Mouse (Mus musculus) liver, embryonic 11.5 days (tissue): Measurements from ENCODE around the gene Olfr586. TPM values are rescaled to one million over a fixed set of nuclear protein-coding genes. Genes with fewer than 3 reads are reported as not detected.

Experiments
- ATAC-seq: fragments of 200-750 bp; cut with Nextera tagmentation; replicated peaks from 2 replicates; pipeline ENCODE4 v1.8.0; 2017; ENCODE audit warnings: moderate number of reproducible peaks, mild to moderate bottlenecking, moderate TSS enrichment, moderate library complexity; ENCODE audit not compliant: low FRiP score
- DNase-seq: peaks from one replicate; pipeline ENCODE4 v3.0.0-alpha.2; 2017; ENCODE audit warnings: low spot score
- H3K27ac ChIP-seq: fragments of 300-500 bp; sonication (generic); 2 replicates; pipeline ENCODE4 v1.5.1; 2014; ENCODE audit warnings: mild to moderate bottlenecking, low read depth, low read length, control low read depth
- H3K27me3 ChIP-seq: fragments of 300-500 bp; sonication (generic); replicated peaks from 2 replicates; pipeline ENCODE4 v1.6.1; 2014; ENCODE audit warnings: low read length, mixed read lengths; ENCODE audit not compliant: control insufficient read depth, insufficient read depth
- H3K36me3 ChIP-seq: fragments of 300-500 bp; sonication (generic); 2 replicates; pipeline ENCODE4 v1.6.1; 2014; ENCODE audit warnings: mild to moderate bottlenecking, low read length, moderate library complexity, mixed read lengths; ENCODE audit not compliant: control insufficient read depth, insufficient read depth
- H3K4me1 ChIP-seq: fragments of 300-500 bp; sonication (generic); replicated peaks from 2 replicates; pipeline ENCODE4 v1.6.1; 2014; ENCODE audit warnings: low read length, mixed read lengths; ENCODE audit not compliant: control insufficient read depth, insufficient read depth
- H3K4me2 ChIP-seq: fragments of 300-500 bp; sonication (generic); 2 replicates; pipeline ENCODE4 v1.6.1; 2014; ENCODE audit warnings: mild to moderate bottlenecking, control low read depth, moderate library complexity
- H3K4me3 ChIP-seq: fragments of 300-500 bp; sonication (generic); 2 replicates; pipeline ENCODE4 v1.5.1; 2014; ENCODE audit warnings: low read depth, low read length, control low read depth
- H3K9ac ChIP-seq: fragments of 300-500 bp; sonication (generic); 2 replicates; pipeline ENCODE4 v1.6.1; 2014; ENCODE audit warnings: low read depth, low read length, control low read depth
- H3K9me3 ChIP-seq: fragments of 300-500 bp; sonication (generic); 2 replicates; pipeline ENCODE4 v1.6.1; 2016; ENCODE audit warnings: low read length, inconsistent platforms, mixed read lengths; ENCODE audit not compliant: control insufficient read depth
- WGBS: fragments of 180-500 bp; shearing (Covaris S2); extraction: QIAGEN DNeasy Blood & Tissue Kit; methylation state at CpG from one replicate; pipeline ENCODE4 v1.1.7; 2014; 5-methylcytosine and 5-hydroxymethylcytosine counted together
- polyA plus RNA-seq: library from polyadenylated mRNA; unstranded; fragments of >200 nt; fragmentation: Nextera tagmentation; extraction: Ambion mirVana; gene quantifications from 2 replicates; pipeline ENCODE4 v1.2.1, GENCODE M21; 2014

The Olfr586 gene
- not detected in 2 replicates for polyA plus RNA-seq

DNA sequence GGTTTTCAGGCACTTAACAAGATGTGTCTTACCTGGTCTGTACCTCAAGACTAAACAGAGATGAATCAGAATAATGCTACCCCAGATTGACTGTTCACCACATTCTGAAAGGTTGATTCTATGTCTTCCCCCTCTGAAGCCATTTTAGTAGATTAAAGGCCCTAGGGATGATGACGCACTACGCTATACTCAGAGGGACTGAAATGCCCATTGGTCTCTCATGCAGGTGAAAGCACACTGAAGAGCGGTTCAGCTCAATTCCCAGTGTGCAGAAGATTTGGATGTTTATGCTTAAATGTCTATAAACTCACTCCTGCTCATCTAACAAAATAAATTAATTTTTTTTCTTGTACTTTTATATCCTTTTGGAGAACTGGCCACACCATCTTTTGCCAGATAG, at the start of gene Olfr586:
Gene Olfr586 (minus strand): TSS at position 101 of the 400 bp plus-strand sequence.
- no peaks in the 10 kb centered on the region for H3K4me1 ChIP-seq
- DNase-seq (no peak), ATAC-seq (no peak)
- WGBS, result 86% methylated on average over 3 of the region's 3 CpGs
- no peaks in the 10 kb centered on the region for H3K9me3 ChIP-seq
- no peak within 1 kb of the TSS for H3K4me3 ChIP-seq
- no peaks in the 10 kb centered on the region for H3K27me3 ChIP-seq
- no peaks in the 10 kb centered on the region for H3K36me3 ChIP-seq
- H3K27ac ChIP-seq, result no peak within 1 kb of the TSS
- H3K9ac ChIP-seq, result no peak within 1 kb of the TSS
- H3K4me2 ChIP-seq, result no peak within 1 kb of the TSS

DNA sequence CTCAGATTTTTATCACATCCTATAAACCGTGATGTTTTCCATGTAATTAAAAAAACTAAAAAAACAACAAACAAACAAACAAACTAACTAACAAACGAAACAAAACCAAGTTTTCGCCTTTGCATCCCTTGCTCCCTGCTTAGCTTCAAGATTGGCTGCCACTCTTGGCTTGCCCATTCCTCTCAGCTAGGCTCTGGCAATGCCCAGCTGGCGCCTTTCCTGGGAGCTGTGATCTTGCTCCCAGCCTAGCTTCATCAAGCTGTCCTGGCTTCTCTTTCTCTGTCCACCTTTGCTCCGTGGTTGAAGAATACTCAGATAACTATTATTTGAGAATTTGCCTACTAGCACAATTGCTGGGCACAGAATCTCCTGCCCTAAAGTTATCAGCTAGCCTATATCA, 44.3 kb upstream of the Olfr586 start:
- 74% methylated on average over 5 of the region's 5 CpGs for WGBS
- H3K27me3 ChIP-seq, result no peaks in the 10 kb centered on the region
- H3K4me3 ChIP-seq, result no peak overlapping the region
- H3K4me2 ChIP-seq, result no peak overlapping the region
- no peaks in the 10 kb centered on the region for H3K9me3 ChIP-seq
- H3K27ac ChIP-seq, result no peak overlapping the region
- no peaks in the 10 kb centered on the region for H3K36me3 ChIP-seq
- H3K9ac ChIP-seq, result no peak overlapping the region
- DNase-seq, result no peak
- H3K4me1 ChIP-seq, result no peaks in the 10 kb centered on the region
- ATAC-seq, result no peak

DNA sequence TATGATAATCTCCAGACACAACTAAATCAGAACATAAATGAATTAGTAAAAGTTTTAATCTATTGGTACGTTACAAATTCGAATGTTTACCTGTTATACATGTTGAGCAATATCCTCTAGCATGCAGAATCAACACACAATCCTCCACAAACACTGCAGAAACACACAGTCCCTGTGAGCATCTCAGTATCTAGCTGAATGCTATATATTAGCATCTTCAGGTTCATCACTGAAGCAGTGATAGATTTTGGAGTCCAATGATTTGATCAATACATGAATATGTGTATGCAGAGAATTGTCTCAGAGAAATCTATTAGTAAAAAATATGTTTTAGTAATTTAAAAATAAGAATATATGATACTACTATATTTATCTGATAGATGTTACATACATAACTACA, 30.8 kb upstream of the Olfr586 start, which contains the start of gene Olfr589:
Gene Olfr589 (minus strand): TSS at position 101 of the 400 bp plus-strand sequence.
- H3K27ac ChIP-seq, result no peak within 1 kb of the TSS
- H3K27me3 ChIP-seq, result no peaks in the 10 kb centered on the region
- 53% methylated on average over 2 of the region's 2 CpGs for WGBS
- no peak within 1 kb of the TSS for H3K4me3 ChIP-seq
- no peaks in the 10 kb centered on the region for H3K4me1 ChIP-seq
- no peaks in the 10 kb centered on the region for H3K36me3 ChIP-seq
- H3K9me3 ChIP-seq, result no peaks in the 10 kb centered on the region
- no peak within 1 kb of the TSS for H3K4me2 ChIP-seq
- H3K9ac ChIP-seq, result no peak within 1 kb of the TSS
- DNase-seq, result no peak
- no peak for ATAC-seq

DNA sequence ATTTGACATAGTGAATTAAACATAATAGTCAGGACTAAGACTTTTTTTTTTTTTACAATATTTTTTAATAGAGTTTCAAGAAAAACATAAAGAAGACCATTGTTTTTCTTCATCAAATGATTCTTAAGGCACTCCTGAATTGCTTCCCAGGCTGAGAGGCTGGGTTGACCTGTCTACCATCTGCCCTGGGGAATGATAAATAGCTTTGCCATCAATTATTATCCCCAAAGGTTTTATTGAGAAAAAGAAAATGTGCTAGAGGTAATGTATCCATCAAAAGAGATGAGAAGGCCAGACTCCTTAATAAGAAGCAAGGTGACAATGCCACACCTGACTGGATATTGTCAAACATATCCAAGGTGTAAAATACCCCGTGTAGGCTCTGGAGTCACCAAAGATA, 15.1 kb upstream of the Olfr586 start, which contains the start of gene Olfr588-ps1:
Gene Olfr588-ps1 (plus strand): TSS at position 301 of the 400 bp plus-strand sequence.
- Histone ChIP-seq H3K9ac (no peak within 1 kb of the TSS), H3K4me1 (no peaks in the 10 kb centered on the region), H3K4me2 (no peak within 1 kb of the TSS), H3K27ac (no peak within 1 kb of the TSS), H3K36me3 (no peaks in the 10 kb centered on the region), H3K27me3 (no peaks in the 10 kb centered on the region), H3K4me3 (no peak within 1 kb of the TSS), H3K9me3 (no peaks in the 10 kb centered on the region)
- WGBS, result 79% methylated on average over 1 of the region's 1 CpGs
- ATAC-seq, result no peak
- DNase-seq, result no peak

DNA sequence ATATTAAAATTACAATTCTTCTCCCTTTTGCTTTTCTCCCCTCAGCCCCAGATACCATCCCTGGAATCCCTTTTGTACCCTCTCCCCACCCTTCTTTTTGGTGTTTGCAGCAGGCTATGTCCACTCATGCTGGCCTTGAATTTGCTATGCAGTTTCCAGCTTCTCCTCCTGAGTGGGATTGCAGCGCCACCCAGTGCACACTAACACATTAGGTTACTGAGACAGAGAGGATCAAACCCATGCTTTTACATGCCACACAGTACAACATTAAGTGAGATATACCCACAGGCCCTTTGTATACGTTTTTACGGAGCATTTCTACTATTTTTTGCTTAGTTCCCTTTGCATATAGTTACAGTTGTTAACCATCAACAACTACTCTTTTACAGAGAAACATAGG, 6.0 kb downstream of the Olfr586 start:
- Histone ChIP-seq H3K27me3 (no peaks in the 10 kb centered on the region), H3K9me3 (no peaks in the 10 kb centered on the region), H3K4me1 (no peaks in the 10 kb centered on the region), H3K36me3 (no peaks in the 10 kb centered on the region), H3K4me3 (no peak overlapping the region), H3K27ac (no peak overlapping the region), H3K9ac (no peak overlapping the region), H3K4me2 (no peak overlapping the region)
- WGBS, result 40% methylated on average over 3 of the region's 3 CpGs
- no peak for DNase-seq
- ATAC-seq, result no peak

DNA sequence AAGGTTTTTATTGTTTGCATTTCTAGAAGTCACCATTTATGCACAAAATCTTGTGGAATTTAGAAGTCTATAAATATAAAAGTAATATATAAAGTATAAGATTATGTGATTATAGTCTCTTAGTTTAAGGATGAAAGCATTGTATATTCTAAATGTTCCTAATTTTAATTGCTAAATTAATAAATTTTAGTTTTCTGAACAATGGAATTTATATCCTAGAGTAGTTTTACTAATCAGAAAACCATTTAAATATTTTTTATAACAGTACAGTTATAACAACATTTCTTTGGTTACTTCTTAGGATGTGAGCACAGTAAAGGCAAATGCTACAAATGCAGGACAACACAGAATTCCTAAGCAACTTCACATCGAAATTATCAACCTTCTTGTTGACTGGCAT, 28.0 kb downstream of the Olfr586 start, which contains the start of gene Olfr585:
Gene Olfr585 (plus strand): TSS at position 301 of the 400 bp plus-strand sequence.
- H3K9ac ChIP-seq, result no peak within 1 kb of the TSS
- no peak within 1 kb of the TSS for H3K4me2 ChIP-seq
- H3K27ac ChIP-seq, result no peak within 1 kb of the TSS
- WGBS, result 62% methylated on average over 1 of the region's 1 CpGs
- DNase-seq (no peak), ATAC-seq (no peak)
- no peaks in the 10 kb centered on the region for H3K27me3 ChIP-seq
- no peaks in the 10 kb centered on the region for H3K36me3 ChIP-seq
- H3K9me3 ChIP-seq, result no peaks in the 10 kb centered on the region
- no peak within 1 kb of the TSS for H3K4me3 ChIP-seq
- H3K4me1 ChIP-seq, result no peaks in the 10 kb centered on the region

DNA sequence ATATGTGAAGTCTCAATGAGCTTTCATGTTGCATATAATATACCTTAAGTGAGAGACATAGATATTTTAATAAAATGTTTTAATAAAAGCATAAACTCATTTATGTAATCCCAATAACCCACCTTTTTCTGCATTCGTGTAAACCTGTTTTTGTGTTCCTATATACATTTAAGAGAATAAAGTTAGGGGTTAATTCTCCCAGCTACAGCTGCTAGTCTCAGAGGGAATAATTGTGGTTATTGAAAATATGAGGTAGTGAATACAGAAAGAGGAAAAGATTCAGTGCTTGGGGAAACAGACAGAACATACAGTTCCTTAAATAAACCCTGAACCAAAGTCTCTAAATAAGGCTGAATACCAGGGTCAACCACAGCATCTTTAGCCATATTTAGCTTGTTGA, 43.9 kb downstream of the Olfr586 start, which contains the start of gene Olfr584:
Gene Olfr584 (plus strand): TSS at position 301 of the 400 bp plus-strand sequence.
- Histone ChIP-seq H3K4me1 (no peaks in the 10 kb centered on the region), H3K4me2 (no peak within 1 kb of the TSS), H3K27me3 (no peaks in the 10 kb centered on the region), H3K27ac (no peak within 1 kb of the TSS), H3K9me3 (no peaks in the 10 kb centered on the region), H3K9ac (no peak within 1 kb of the TSS), H3K36me3 (no peaks in the 10 kb centered on the region), H3K4me3 (no peak within 1 kb of the TSS)
- DNase-seq, result no peak
- 71% methylated on average over 1 of the region's 1 CpGs for WGBS
- no peak for ATAC-seq

Other genes with a start within 250 kb of the Olfr586 start
- not detected in 2 replicates for gene Olfr568, start 248.5 kb downstream of the Olfr586 start, polyA plus RNA-seq
- gene Olfr569, start 234.8 kb downstream of the Olfr586 start, polyA plus RNA-seq, result not detected in 2 replicates
- gene Olfr570, start 231.1 kb downstream of the Olfr586 start, polyA plus RNA-seq, result not detected in 2 replicates
- gene Olfr571, start 208.1 kb downstream of the Olfr586 start, polyA plus RNA-seq, result not detected in 2 replicates
- not detected in 2 replicates for gene Olfr572, start 201.2 kb downstream of the Olfr586 start, polyA plus RNA-seq
- not detected in 2 replicates for gene Olfr573-ps1, start 183.1 kb downstream of the Olfr586 start, polyA plus RNA-seq
- gene Olfr574, start 177.2 kb downstream of the Olfr586 start, polyA plus RNA-seq, result not detected in 2 replicates
- not detected in 2 replicates for gene Olfr575, start 166.9 kb downstream of the Olfr586 start, polyA plus RNA-seq
- gene Olfr576, start 163.0 kb downstream of the Olfr586 start, polyA plus RNA-seq, result not detected in 2 replicates
- gene Olfr577, start 149.7 kb downstream of the Olfr586 start, polyA plus RNA-seq, result not detected in 2 replicates
- gene Olfr578, start 136.3 kb downstream of the Olfr586 start, polyA plus RNA-seq, result not detected in 2 replicates
- not detected in 2 replicates for gene Olfr582, start 87.6 kb downstream of the Olfr586 start, polyA plus RNA-seq
- gene Olfr583, start 74.3 kb downstream of the Olfr586 start, polyA plus RNA-seq, result not detected in 2 replicates
- gene Olfr584, start 43.8 kb downstream of the Olfr586 start, polyA plus RNA-seq, result not detected in 2 replicates
- not detected in 2 replicates for gene Olfr585, start 27.9 kb downstream of the Olfr586 start, polyA plus RNA-seq
- not detected in 2 replicates for gene Olfr588-ps1, start 15.2 kb upstream of the Olfr586 start, polyA plus RNA-seq
- gene Olfr589, start 30.7 kb upstream of the Olfr586 start, polyA plus RNA-seq, result not detected in 2 replicates
- not detected in 2 replicates for gene Olfr591, start 52.7 kb upstream of the Olfr586 start, polyA plus RNA-seq
- gene Olfr592, start 59.2 kb upstream of the Olfr586 start, polyA plus RNA-seq, result not detected in 2 replicates
- gene Olfr593, start 86.2 kb upstream of the Olfr586 start, polyA plus RNA-seq, result not detected in 2 replicates
- gene Olfr594, start 91.4 kb upstream of the Olfr586 start, polyA plus RNA-seq, result not detected in 2 replicates
- gene Usp17ld, start 126.9 kb upstream of the Olfr586 start, polyA plus RNA-seq, result not detected in 2 replicates
- not detected in 2 replicates for gene Olfr596, start 180.0 kb upstream of the Olfr586 start, polyA plus RNA-seq
- not detected in 2 replicates for gene Olfr597, start 190.7 kb upstream of the Olfr586 start, polyA plus RNA-seq
- not detected in 2 replicates for gene Olfr598, start 197.9 kb upstream of the Olfr586 start, polyA plus RNA-seq
- gene Olfr599, start 210.3 kb upstream of the Olfr586 start, polyA plus RNA-seq, result not detected in 2 replicates
- gene Olfr600, start 224.0 kb upstream of the Olfr586 start, polyA plus RNA-seq, result not detected in 2 replicates
- not detected in 2 replicates for gene Olfr601, start 237.0 kb upstream of the Olfr586 start, polyA plus RNA-seq